Mouse (Mus musculus): ENCODE data around the gene Arl8b.

- TF ChIP-seq CTCF (conservative IDR thresholded peaks at IDR 0.05; ENCODE audit: low read length) (no peak), NANOG (IDR thresholded peaks at IDR 0.05; ENCODE audit: borderline replicate concordance, low read length) (no peak), POU5F1 (IDR thresholded peaks at IDR 0.05; ENCODE audit: borderline replicate concordance, low read length) (no peak)
These were observed 45.5 kb downstream of the Arl8b start, which contains the start of gene Edem1 for GRCm38 (mm10) chr6:108828234-108828868.
